Mouse (Mus musculus) neural tube, embryonic 15.5 days (tissue): ENCODE measurements at regions not wholly inside any gene's neighbourhood (a gene's known extent, or its start where the extent isn't known, plus 50 kb on each side); places are given as distances from the start of the nearest gene placed in this dataset.

ENCODE experiments used
- ATAC-seq: fragments of 200-750 bp; cut with Nextera tagmentation; 2 replicates; pipeline ENCODE4 v1.8.0; 2017; ENCODE audit warnings: mild to moderate bottlenecking, moderate TSS enrichment, moderate library complexity; ENCODE audit not compliant: low FRiP score
- H3K27ac ChIP-seq: fragments of 300-500 bp; sonication (generic); replicated peaks from 2 replicates; pipeline ENCODE4 v1.5.1; 2015; ENCODE audit warnings: mild to moderate bottlenecking, inconsistent platforms
- H3K27me3 ChIP-seq: fragments of 300-500 bp; sonication (generic); replicated peaks from 2 replicates; pipeline ENCODE4 v1.6.1; 2015; ENCODE audit warnings: inconsistent platforms
- H3K36me3 ChIP-seq: fragments of 300-500 bp; sonication (generic); 2 replicates; pipeline ENCODE4 v1.6.1; 2015; ENCODE audit warnings: inconsistent platforms
- H3K4me1 ChIP-seq: fragments of 300-500 bp; sonication (generic); 2 replicates; pipeline ENCODE4 v1.6.1; 2015; ENCODE audit warnings: inconsistent platforms
- H3K4me2 ChIP-seq: fragments of 300-500 bp; sonication (generic); 2 replicates; pipeline ENCODE4 v1.6.1; 2015; ENCODE audit warnings: inconsistent platforms, mild to moderate bottlenecking, moderate library complexity
- H3K4me3 ChIP-seq: fragments of 300-500 bp; sonication (generic); replicated peaks from 2 replicates; pipeline ENCODE4 v1.5.1; 2015; ENCODE audit warnings: mild to moderate bottlenecking, inconsistent platforms
- H3K9ac ChIP-seq: fragments of 300-500 bp; sonication (generic); replicated peaks from 2 replicates; pipeline ENCODE4 v1.6.1; 2015; ENCODE audit warnings: mild to moderate bottlenecking, inconsistent platforms
- H3K9me3 ChIP-seq: fragments of 300-500 bp; sonication (generic); replicated peaks from 2 replicates; pipeline ENCODE4 v1.6.1; 2016; ENCODE audit warnings: inconsistent platforms
- WGBS: fragments of 180-500 bp; shearing (Covaris S2); methylation state at CpG from one replicate; pipeline ENCODE4 v1.1.7; 2015; ENCODE audit warnings: mixed read lengths; 5-methylcytosine and 5-hydroxymethylcytosine counted together

- WGBS: 72% methylated on average over 6 of the region's 6 CpGs
- Histone ChIP-seq H3K4me3 (no peak overlapping the region), H3K9ac (no peak overlapping the region), H3K9me3 (no peaks in the 10 kb centered on the region), H3K27me3 (no peaks in the 10 kb centered on the region), H3K36me3 (no peaks in the 10 kb centered on the region), H3K4me2 (no peak overlapping the region), H3K27ac (no peak overlapping the region), H3K4me1 (no peaks in the 10 kb centered on the region)
- no peak for ATAC-seq
These were observed 229.4 kb downstream of the Lnpk start for GRCm38 (mm10) chr2:74349809-74350208.

GRCm38 (mm10) chr2:74306301-74306700 is 272.9 kb downstream of the Lnpk start:
- Histone ChIP-seq H3K9ac (no peak overlapping the region), H3K9me3 (no peaks in the 10 kb centered on the region), H3K27me3 (0 out of 2 replicates have a peak, but pooled peaks cover 7% of the 10 kb centered on the region), H3K4me3 (no peak overlapping the region), H3K4me2 (no peak overlapping the region), H3K36me3 (no peaks in the 10 kb centered on the region), H3K27ac (no peak overlapping the region), H3K4me1 (no peaks in the 10 kb centered on the region)
- ATAC-seq: no peak
- 89% methylated on average over 9 of the region's 9 CpGs for WGBS

GRCm38 (mm10) chr2:74300885-74301451 is 278.3 kb downstream of the Lnpk start:
- Histone ChIP-seq H3K9me3 (no peaks in the 10 kb centered on the region), H3K4me2 (peak overlapping the region; percentile 61), H3K9ac (no peak overlapping the region), H3K4me3 (peak overlapping the region; percentile 31), H3K27me3 (0 out of 2 replicates have a peak, but pooled peaks cover 7% of the 10 kb centered on the region), H3K27ac (no peak overlapping the region), H3K4me1 (peaks cover 8% of the 10 kb centered on the region), H3K36me3 (no peaks in the 10 kb centered on the region)
- WGBS: 7% methylated on average over 9 of the region's 9 CpGs
- no peak for ATAC-seq

GRCm38 (mm10) chr2:74300366-74300791 is 278.9 kb downstream of the Lnpk start:
- Histone ChIP-seq H3K4me2 (peak overlapping the region; percentile 61), H3K36me3 (no peaks in the 10 kb centered on the region), H3K4me3 (peak overlapping the region; percentile 31), H3K27me3 (0 out of 2 replicates have a peak, but pooled peaks cover 7% of the 10 kb centered on the region), H3K9ac (peak overlapping the region; percentile 33; the same call in 1 of the 2 replicates), H3K4me1 (peaks cover 8% of the 10 kb centered on the region), H3K27ac (no peak overlapping the region), H3K9me3 (no peaks in the 10 kb centered on the region)
- peak; percentile 82; the same call in 1 of the 2 replicates for ATAC-seq
- WGBS: 1% methylated on average over 11 of the region's 11 CpGs

DNA sequence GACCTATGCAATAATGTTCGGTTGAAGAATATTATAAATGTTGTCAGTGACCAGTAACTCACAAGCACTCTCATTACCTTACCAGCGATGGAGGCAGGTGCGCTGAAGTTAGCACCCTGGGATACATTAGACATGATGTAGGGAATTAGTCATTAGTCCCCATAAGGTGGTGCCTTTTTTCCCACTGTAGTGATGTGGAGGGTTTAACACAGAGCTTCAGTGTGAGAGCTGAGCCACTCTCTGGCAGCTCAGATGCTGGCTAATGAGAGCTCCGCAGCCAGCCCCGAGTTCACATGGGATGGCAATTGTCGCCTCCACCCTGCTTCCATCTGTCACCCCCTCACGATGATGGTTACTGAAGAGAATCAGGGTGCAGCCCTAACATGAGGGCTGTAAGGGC is 286.6 kb downstream of the Lnpk start:
- Histone ChIP-seq H3K9me3 (no peaks in the 10 kb centered on the region), H3K4me1 (peaks cover 11% of the 10 kb centered on the region), H3K27ac (no peak overlapping the region), H3K36me3 (no peaks in the 10 kb centered on the region), H3K27me3 (no peaks in the 10 kb centered on the region), H3K9ac (no peak overlapping the region), H3K4me3 (no peak overlapping the region), H3K4me2 (no peak overlapping the region)
- ATAC-seq: no peak
- WGBS: 55% methylated on average over 7 of the region's 7 CpGs

GRCm38 (mm10) chr2:74291416-74292396 is 287.5 kb downstream of the Lnpk start:
- WGBS: 70% methylated on average over 8 of the region's 8 CpGs
- Histone ChIP-seq H3K9me3 (no peaks in the 10 kb centered on the region), H3K36me3 (no peaks in the 10 kb centered on the region), H3K27me3 (no peaks in the 10 kb centered on the region), H3K4me3 (no peak overlapping the region), H3K9ac (no peak overlapping the region), H3K27ac (peak overlapping the region; percentile 63; the same call in 1 of the 2 replicates), H3K4me2 (no peak overlapping the region), H3K4me1 (peaks cover 9% of the 10 kb centered on the region)
- peak; percentile 81 for ATAC-seq

- Histone ChIP-seq H3K27ac (no peak overlapping the region), H3K27me3 (no peaks in the 10 kb centered on the region), H3K9ac (no peak overlapping the region), H3K36me3 (no peaks in the 10 kb centered on the region), H3K4me1 (no peaks in the 10 kb centered on the region), H3K4me3 (no peak overlapping the region), H3K9me3 (no peaks in the 10 kb centered on the region), H3K4me2 (no peak overlapping the region)
- no peak for ATAC-seq
- WGBS: 97% methylated on average over 4 of the region's 4 CpGs
These were observed 293.6 kb downstream of the Lnpk start for GRCm38 (mm10) chr2:74285624-74286023.

DNA sequence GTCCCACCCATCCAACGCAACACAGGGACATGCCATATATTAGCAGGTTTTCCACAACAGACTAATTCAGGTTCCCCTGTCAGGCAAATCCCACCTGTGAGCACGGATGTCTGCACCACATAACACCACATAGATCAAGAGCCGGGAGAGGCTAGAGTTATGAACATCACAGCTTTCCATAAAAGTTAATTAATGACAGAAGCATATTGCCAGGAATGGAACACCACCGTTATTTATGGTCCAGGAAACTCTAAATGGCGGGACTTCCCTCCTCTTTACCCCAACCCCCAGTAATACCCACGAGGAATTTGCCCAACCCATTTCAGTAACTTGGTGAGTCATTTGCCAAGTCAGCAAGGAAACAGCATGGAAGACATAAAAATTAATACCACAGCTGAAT is 314.3 kb downstream of the Lnpk start:
- WGBS: 80% methylated on average over 6 of the region's 6 CpGs
- Histone ChIP-seq H3K9me3 (no peaks in the 10 kb centered on the region), H3K9ac (no peak overlapping the region), H3K4me2 (no peak overlapping the region), H3K4me3 (no peak overlapping the region), H3K27me3 (no peaks in the 10 kb centered on the region), H3K36me3 (no peaks in the 10 kb centered on the region), H3K4me1 (no peaks in the 10 kb centered on the region), H3K27ac (no peak overlapping the region)
- ATAC-seq: no peak

- no peak overlapping the region for H3K9ac ChIP-seq
- no peak overlapping the region for H3K4me2 ChIP-seq
- no peaks in the 10 kb centered on the region for H3K9me3 ChIP-seq
- no peaks in the 10 kb centered on the region for H3K36me3 ChIP-seq
- H3K27me3 ChIP-seq: no peaks in the 10 kb centered on the region
- ATAC-seq: no peak
- WGBS: 41% methylated on average over 8 of the region's 8 CpGs
- H3K4me1 ChIP-seq: no peaks in the 10 kb centered on the region
- H3K27ac ChIP-seq: no peak overlapping the region
- H3K4me3 ChIP-seq: no peak overlapping the region
These were observed 322.0 kb downstream of the Lnpk start for GRCm38 (mm10) chr2:74257034-74257781.

DNA sequence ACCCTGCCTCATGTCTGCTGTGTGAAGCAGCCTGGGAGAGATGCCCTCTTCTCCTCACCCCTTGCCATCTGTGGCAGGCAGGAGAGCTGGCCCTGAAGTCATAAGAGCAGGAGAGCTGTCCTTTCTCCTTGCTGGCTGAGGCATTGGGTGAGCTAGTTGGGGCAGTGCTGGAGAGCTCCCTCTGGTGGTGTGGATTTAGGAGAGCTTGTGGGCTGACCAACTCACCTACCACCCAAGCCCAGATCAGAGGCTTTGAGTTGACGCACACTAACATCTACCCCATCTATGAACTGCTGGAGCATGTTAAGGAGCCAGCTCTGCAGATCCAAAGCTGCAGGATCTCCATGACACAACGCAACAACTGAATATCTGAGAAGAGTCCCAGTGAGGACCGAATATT is 331.7 kb downstream of the Lnpk start:
- 94% methylated on average over 3 of the region's 3 CpGs for WGBS
- no peak overlapping the region for H3K4me2 ChIP-seq

GRCm38 (mm10) chr2:74246631-74247030 is 332.6 kb downstream of the Lnpk start:
- H3K27me3 ChIP-seq: no peaks in the 10 kb centered on the region
- H3K9me3 ChIP-seq: no peaks in the 10 kb centered on the region
- H3K36me3 ChIP-seq: no peaks in the 10 kb centered on the region
- H3K4me3 ChIP-seq: no peak overlapping the region
- no peak overlapping the region for H3K4me2 ChIP-seq
- peaks cover 11% of the 10 kb centered on the region for H3K4me1 ChIP-seq
- ATAC-seq: no peak
- WGBS: 76% methylated on average over 4 of the region's 4 CpGs
- H3K9ac ChIP-seq: no peak overlapping the region
- H3K27ac ChIP-seq: no peak overlapping the region

More for the DNA sequence above, 331.7 kb downstream of the Lnpk start:
- H3K9ac ChIP-seq: no peak overlapping the region
- no peaks in the 10 kb centered on the region for H3K9me3 ChIP-seq
- H3K36me3 ChIP-seq: no peaks in the 10 kb centered on the region
- H3K27me3 ChIP-seq: no peaks in the 10 kb centered on the region
- H3K27ac ChIP-seq: no peak overlapping the region
- no peak for ATAC-seq
- peaks cover 11% of the 10 kb centered on the region for H3K4me1 ChIP-seq
- no peak overlapping the region for H3K4me3 ChIP-seq
